Mouse (Mus musculus) activated CD4-positive, CD25-positive, alpha-beta regulatory T cell (primary cell): ENCODE measurements around the gene Nod1. TPM values are rescaled to one million over a fixed set of nuclear protein-coding genes. Genes with fewer than 3 reads are reported as not detected.

ENCODE experiments used
- polyA plus RNA-seq, 2 experiments: library from polyadenylated mRNA; unstranded; fragments of 100-300 nt; shearing (Covaris generic); gene quantifications; one replicate each; pipeline ENCODE4 v1.2.1; 2017

Gene Nod1
- polyA plus RNA-seq, result 10 to 100 TPM; 32.7 to 38.3 TPM

GRCm38 (mm10) chr6:54972111-54972928 is at the start of gene Nod1:
Gene Nod1, minus strand, starts transcription at chr6:54972612.

GRCm38 (mm10) chr6:54992734-54993260 is 20.4 kb upstream of the Nod1 start, which contains the start of gene Ggct:
Gene Ggct, minus strand, starts transcription at chr6:54992950.

Other genes with a start within 250 kb of the Nod1 start
- 100 to 1,000 TPM; 118 to 159 TPM for gene Znrf2, start 155.7 kb downstream of the Nod1 start, polyA plus RNA-seq
- 10 to 100 TPM; 26.2 to 38.5 TPM for gene Ggct, start 20.3 kb upstream of the Nod1 start, polyA plus RNA-seq
- gene Gars, start 65.4 kb upstream of the Nod1 start, polyA plus RNA-seq, result 100 to 1,000 TPM in 1 of 2 experiments, 10 to 100 TPM in 1; 83.1 to 107 TPM
- under 1 TPM; 0.07 to 0.64 TPM for gene Crhr2, start 160.4 kb upstream of the Nod1 start, polyA plus RNA-seq
- gene Inmt, start 202.4 kb upstream of the Nod1 start, polyA plus RNA-seq, result not detected
- under 1 TPM in 1 of 2 experiments, not detected in 1; 0.10 TPM for gene Mindy4, start 230.8 kb upstream of the Nod1 start, polyA plus RNA-seq